Mouse (Mus musculus) heart, postnatal 25 days (tissue): ENCODE results near the gene Col4a3bp. TPM values are rescaled to one million over a fixed set of nuclear protein-coding genes. Genes with fewer than 3 reads are reported as not detected.
A peak's percentile ranks its signal among the peaks of the same experiment; 100 is the strongest.

Source experiments
- DNase-seq: peaks from one replicate; pipeline ENCODE4 v3.0.0; 2022; ENCODE audit warnings: low spot score
- intact Hi-C: fragments of 180-260 bp; cut with DNase I; formaldehyde crosslinking; loops from one replicate; pipeline ENCODE4 v1.15.1; 2025
- total RNA-seq, 2 experiments: library from RNA; stranded (reverse); gene quantifications; 2 replicates each; pipeline ENCODE4 v1.2.3; 2021

Col4a3bp gene
- total RNA-seq, 2 experiments from 2014 or later: 35.8 to 41.1 TPM

- DNase-seq: no peak
- intact Hi-C loops: no loop called here
Observed at GRCm38 (mm10) chr13:96536821-96537572, 5.4 kb upstream of the Col4a3bp start.

GRCm38 (mm10) chr13:96538103-96538502 lies 4.3 kb upstream of the Col4a3bp start:
- intact Hi-C loops: no loop called here
- no peak for DNase-seq

GRCm38 (mm10) chr13:96541381-96541780 lies 1.0 kb upstream of the Col4a3bp start:
- DNase-seq: no peak
- intact Hi-C loops: loop anchor here (5.0 kb wide), 2 partner anchors 131 to 149 kb away; partner anchors contain the start of gene Hmgcr

GRCm38 (mm10) chr13:96542901-96543891 lies 778 bp downstream of the Col4a3bp start:
- intact Hi-C loops: loop anchor here (2.0 to 5.0 kb wide), 3 partner anchors 50 to 151 kb away; partner anchors contain the start of gene Hmgcr
- DNase-seq: peak; percentile 35

GRCm38 (mm10) chr13:96544506-96544905 lies 2.1 kb downstream of the Col4a3bp start:
- intact Hi-C loops: loop anchor here (5.0 kb wide), 2 partner anchors 128 to 152 kb away; partner anchors contain the start of gene Hmgcr

GRCm38 (mm10) chr13:96547250-96547649 lies 4.8 kb downstream of the Col4a3bp start:
- intact Hi-C loops: no loop called here
- DNase-seq: no peak

More at GRCm38 (mm10) chr13:96544506-96544905, 2.1 kb downstream of the Col4a3bp start:
- no peak for DNase-seq

- intact Hi-C loops: no loop called here
- DNase-seq: no peak
Observed at GRCm38 (mm10) chr13:96547941-96548340, 5.5 kb downstream of the Col4a3bp start.

GRCm38 (mm10) chr13:96555099-96555498 lies 12.7 kb downstream of the Col4a3bp start:
- intact Hi-C loops: no loop called here
- no peak for DNase-seq

- intact Hi-C loops: no loop called here
- no peak for DNase-seq
Observed at GRCm38 (mm10) chr13:96567977-96568376, 25.6 kb downstream of the Col4a3bp start.

GRCm38 (mm10) chr13:96570313-96571015 lies 28.0 kb downstream of the Col4a3bp start:
- no peak for DNase-seq
- intact Hi-C loops: no loop called here

GRCm38 (mm10) chr13:96571016-96571361 lies 28.6 kb downstream of the Col4a3bp start:
- intact Hi-C loops: no loop called here
- no peak for DNase-seq

GRCm38 (mm10) chr13:96574170-96574569 lies 31.8 kb downstream of the Col4a3bp start:
- DNase-seq: no peak
- intact Hi-C loops: no loop called here

- DNase-seq: no peak
- intact Hi-C loops: no loop called here
Observed at GRCm38 (mm10) chr13:96579104-96579503, 36.7 kb downstream of the Col4a3bp start.

GRCm38 (mm10) chr13:96579979-96580378 lies 37.6 kb downstream of the Col4a3bp start:
- no peak for DNase-seq
- intact Hi-C loops: no loop called here

GRCm38 (mm10) chr13:96584201-96584600 lies 41.8 kb downstream of the Col4a3bp start:
- intact Hi-C loops: no loop called here

GRCm38 (mm10) chr13:96586540-96586939 lies 44.1 kb downstream of the Col4a3bp start:
- intact Hi-C loops: no loop called here
- DNase-seq: no peak

More at GRCm38 (mm10) chr13:96584201-96584600, 41.8 kb downstream of the Col4a3bp start:
- no peak for DNase-seq

- no peak for DNase-seq
- intact Hi-C loops: no loop called here
Observed at GRCm38 (mm10) chr13:96588642-96589041, 46.2 kb downstream of the Col4a3bp start.

GRCm38 (mm10) chr13:96593621-96594020 lies 51.2 kb downstream of the Col4a3bp start:
- intact Hi-C loops: loop anchor here (1.0 to 2.0 kb wide), 3 partner anchors 51 to 563 kb away; partner anchors contain the start of genes Col4a3bp and Polk
- DNase-seq: no peak

GRCm38 (mm10) chr13:96594070-96594469 lies 51.7 kb downstream of the Col4a3bp start:
- intact Hi-C loops: loop anchor here (2.0 kb wide), 1 partner anchor 563 kb away; no protein-coding TSS in a partner anchor
- no peak for DNase-seq

- intact Hi-C loops: no loop called here
- no peak for DNase-seq
Observed at GRCm38 (mm10) chr13:96599182-96599581, 56.8 kb downstream of the Col4a3bp start.
